Comparison of ENCODE assay signal across 8 mouse cellular contexts in genomic region chr7:125766976-125767831, GRCm38 (mm10). TPM values are rescaled to one million over a fixed set of nuclear protein-coding genes. Genes with fewer than 3 reads are reported as not detected.
DNase-seq lines count a peak whose midpoint lies in the region; ATAC-seq lines count a peak whose summit lies in the region.

No protein-coding gene starts in this region.

- no peak overlapping the region for H3K9ac ChIP-seq in kidney, embryonic 14.5 days (ENCODE audit: low read depth, low read length)
- no peak overlapping the region for H3K9ac ChIP-seq in limb, embryonic 11.5 days (ENCODE audit: low read length)
- H3K9ac ChIP-seq in neural tube, embryonic 13.5 days = 0 out of 2 replicates have a peak overlapping the region, but pooled peaks have one; percentile 38

- H3K27ac ChIP-seq in kidney, embryonic 14.5 days (ENCODE audit: low read depth, low read length) = no peak overlapping the region
- no peak overlapping the region for H3K27ac ChIP-seq in limb, embryonic 11.5 days (replicated peaks; ENCODE audit: low read depth, low read length)
- H3K27ac ChIP-seq in neural tube, embryonic 13.5 days (replicated peaks) = peak overlapping the region; percentile 61; the same call in 1 of the 2 replicates

- H3K4me1 ChIP-seq in kidney, embryonic 14.5 days (ENCODE audit: control insufficient read depth, insufficient read depth, low read length) = no peaks in the 10 kb centered on the region
- H3K4me1 ChIP-seq in limb, embryonic 11.5 days (ENCODE audit: control insufficient read depth, insufficient read depth, low read length) = peaks cover 3% of the 10 kb centered on the region; the same call in 1 of the 2 replicates
- peaks cover 33% of the 10 kb centered on the region for H3K4me1 ChIP-seq in neural tube, embryonic 13.5 days (replicated peaks)

- no peak overlapping the region for H3K4me2 ChIP-seq in kidney, embryonic 14.5 days (replicated peaks; ENCODE audit: low read depth, low read length)
- H3K4me2 ChIP-seq in limb, embryonic 11.5 days (ENCODE audit: low read depth, severe bottlenecking) = no peak overlapping the region
- H3K4me2 ChIP-seq in neural tube, embryonic 13.5 days = no peak overlapping the region

- H3K36me3 ChIP-seq in kidney, embryonic 14.5 days (ENCODE audit: control insufficient read depth, insufficient read depth, low read length) = no peaks in the 10 kb centered on the region; the same call in 1 of the 2 replicates
- H3K36me3 ChIP-seq in limb, embryonic 11.5 days (ENCODE audit: control insufficient read depth, insufficient read depth, low read length) = no peaks in the 10 kb centered on the region
- peaks cover 14% of the 10 kb centered on the region; the same call in 1 of the 2 replicates for H3K36me3 ChIP-seq in neural tube, embryonic 13.5 days

- no peaks in the 10 kb centered on the region for H3K9me3 ChIP-seq in kidney, embryonic 14.5 days (ENCODE audit: control insufficient read depth, low read length)
- no peaks in the 10 kb centered on the region for H3K9me3 ChIP-seq in limb, embryonic 11.5 days (ENCODE audit: control insufficient read depth, low read length)
- H3K9me3 ChIP-seq in neural tube, embryonic 13.5 days = no peaks in the 10 kb centered on the region

- peak; percentile 58; the same call in 1 of the 2 replicates for ATAC-seq in common myeloid progenitor, adult 5-6 weeks (replicated peaks; ENCODE audit: low read depth, poor library complexity, severe bottlenecking)
- ATAC-seq in kidney, embryonic 14.5 days (ENCODE audit: low FRiP score, low TSS enrichment) = peak; percentile 77; the same call in 1 of the 2 replicates
- no peak; the same call in 1 of the 2 replicates for ATAC-seq in limb, embryonic 11.5 days (ENCODE audit: insufficient number of reproducible peaks, low FRiP score, low TSS enrichment, low read depth)
- peak; percentile 69; the same call in 1 of the 2 replicates for ATAC-seq in neural tube, embryonic 13.5 days (ENCODE audit: low read depth)
- ATAC-seq in erythroblast, adult 5-6 weeks (replicated peaks; ENCODE audit: low FRiP score, poor library complexity, severe bottlenecking) = no peak

- 61% methylated on average over 9 of the region's 9 CpGs for WGBS in kidney, embryonic 14.5 days
- 71% methylated on average over 9 of the region's 9 CpGs for WGBS in limb, embryonic 11.5 days
- WGBS in neural tube, embryonic 13.5 days = 65% methylated on average over 9 of the region's 9 CpGs

- DNase-seq in A20 (ENCODE audit: low read depth, low spot score) = peak; percentile 61
- DNase-seq in NIH3T3 (ENCODE audit: low read depth) = peak; percentile 78
- DNase-seq in gastrocnemius, postnatal 10 days = peak; percentile 47
- DNase-seq in limb, embryonic 11.5 days (ENCODE audit: low spot score) = peak; percentile 76

- H3K4me3 ChIP-seq in kidney, embryonic 14.5 days (ENCODE audit: low read length) = no peak overlapping the region
- no peak overlapping the region for H3K4me3 ChIP-seq in limb, embryonic 11.5 days (ENCODE audit: low read depth, low read length)
- H3K4me3 ChIP-seq in neural tube, embryonic 13.5 days = no peak overlapping the region

- no peaks in the 10 kb centered on the region for H3K27me3 ChIP-seq in kidney, embryonic 14.5 days (ENCODE audit: control insufficient read depth, insufficient read depth, low read length)
- H3K27me3 ChIP-seq in limb, embryonic 11.5 days (ENCODE audit: control insufficient read depth, insufficient read depth, low read length) = no peaks in the 10 kb centered on the region
- no peaks in the 10 kb centered on the region for H3K27me3 ChIP-seq in neural tube, embryonic 13.5 days

RNA-seq across cellular contexts. Expression of gene D430042O09Rik, which starts 59.5 kb away (rescaled TPM):
- 8.6 and 13.2 TPM in 2 replicates for total RNA-seq in common myeloid progenitor, adult 5-6 weeks (2017)
- total RNA-seq in gastrocnemius, postnatal 10 days (2021) = 1 to 10 TPM; 7.3 to 8.2 TPM
- 7.3 and 11.5 TPM in 2 replicates for polyA plus RNA-seq in kidney, embryonic 14.5 days (2014; fragmentation: Nextera tagmentation; extraction: Ambion mirVana)
- polyA plus RNA-seq in limb, embryonic 11.5 days (2014; fragmentation: Nextera tagmentation; extraction: Ambion mirVana) = 11.3 and 11.5 TPM in 2 replicates
- polyA plus RNA-seq in neural tube, embryonic 13.5 days (2015; fragmentation: Nextera tagmentation; extraction: Ambion mirVana) = 5.9 and 8.3 TPM in 2 replicates
- 1.7 and 1.9 TPM in 2 replicates for total RNA-seq in erythroblast, adult 5-6 weeks (2015; ENCODE audit: low replicate concordance)
- 4.0 and 4.1 TPM in 2 replicates for total RNA-seq in erythroblast, adult 5-6 weeks (2017; ENCODE audit: low replicate concordance)

RNA-seq across cellular contexts. Expression of gene Gtf3c1, which starts 59.6 kb away (rescaled TPM):
- 33.7 and 52.9 TPM in 2 replicates for total RNA-seq in common myeloid progenitor, adult 5-6 weeks (2017)
- total RNA-seq in gastrocnemius, postnatal 10 days (2021) = 10 to 100 TPM; 36.8 to 43.7 TPM
- polyA plus RNA-seq in kidney, embryonic 14.5 days (2014; fragmentation: Nextera tagmentation; extraction: Ambion mirVana) = 20.0 and 35.5 TPM in 2 replicates
- polyA plus RNA-seq in limb, embryonic 11.5 days (2014; fragmentation: Nextera tagmentation; extraction: Ambion mirVana) = 34.1 and 38.2 TPM in 2 replicates
- polyA plus RNA-seq in neural tube, embryonic 13.5 days (2015; fragmentation: Nextera tagmentation; extraction: Ambion mirVana) = 28.7 and 29.3 TPM in 2 replicates
- 5.2 and 10.2 TPM in 2 replicates for total RNA-seq in erythroblast, adult 5-6 weeks (2015; ENCODE audit: low replicate concordance)
- total RNA-seq in erythroblast, adult 5-6 weeks (2017; ENCODE audit: low replicate concordance) = 8.9 and 15.8 TPM in 2 replicates

Comparison
In these comparisons a context has a peak if more than half of its experiments do, and no peak if none do; other contexts are left out.
1. ATAC-seq: peak in common myeloid progenitor, adult 5-6 weeks (single experiment), kidney, embryonic 14.5 days (single experiment) and neural tube, embryonic 13.5 days (single experiment); none in limb, embryonic 11.5 days (single experiment) and erythroblast, adult 5-6 weeks (single experiment).
2. Peak in every context shown above with its lines, with median percentiles within 50 percentile points of each other: DNase-seq.